Mouse (Mus musculus) liver, embryonic 14 days (tissue): ENCODE results near the gene Sparc. TPM values are rescaled to one million over a fixed set of nuclear protein-coding genes. Genes with fewer than 3 reads are reported as not detected.

Experiments used
- polyA plus RNA-seq: library from polyadenylated mRNA; depleted of rRNA; stranded (reverse); fragments of >200 nt; gene quantifications from 2 replicates; pipeline ENCODE4 v1.2.3, GENCODE M21; 2012; rRNA removed

The Sparc gene
- polyA plus RNA-seq: 58.6 and 74.5 TPM in 2 replicates

DNA sequence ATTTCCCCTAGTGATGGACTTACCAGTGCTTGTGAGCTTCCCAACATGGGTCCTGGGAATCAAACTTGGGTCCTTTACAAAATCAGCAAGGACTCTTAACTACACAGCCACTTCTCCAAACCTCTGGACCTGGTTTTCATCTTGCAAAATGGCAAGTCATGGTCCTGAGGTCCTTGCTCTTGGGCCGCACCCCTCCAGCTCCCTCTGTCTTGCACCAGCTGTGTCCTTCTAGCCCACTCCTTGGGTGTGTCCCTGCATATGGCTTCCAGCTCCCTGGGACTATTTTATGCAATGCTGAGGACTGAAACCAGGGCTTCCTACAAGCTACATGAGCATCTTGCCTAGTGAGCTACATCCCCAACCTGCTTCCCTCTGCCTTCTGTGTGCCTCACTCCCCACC lies at the start of gene Sparc:
TSS of gene Sparc (minus strand) at position 206 of the 400 bp plus-strand sequence.

GRCm38 (mm10) chr11:55469048-55469843 lies 46.3 kb upstream of the Sparc start, which contains the start of gene G3bp1:
Gene G3bp1 (plus strand): TSS chr11:55469685.

GRCm38 (mm10) chr11:55461019-55461645 lies 38.1 kb upstream of the Sparc start, which contains the start of gene Atox1:
Gene Atox1 (minus strand): TSS chr11:55461239.

Other genes starting within 250 kb of the Sparc start
- gene Slc36a2, start 238.1 kb downstream of the Sparc start, polyA plus RNA-seq: 12.2 and 14.8 TPM in 2 replicates
- gene Slc36a1, start 218.8 kb downstream of the Sparc start, polyA plus RNA-seq: 5.8 and 8.1 TPM in 2 replicates
- gene Fat2, start 86.6 kb downstream of the Sparc start, polyA plus RNA-seq: not detected in 2 replicates
- 107 and 129 TPM in 2 replicates for gene Atox1, start 38.1 kb upstream of the Sparc start, polyA plus RNA-seq
- 25.7 and 31.3 TPM in 2 replicates for gene G3bp1, start 46.5 kb upstream of the Sparc start, polyA plus RNA-seq
- gene Glra1, start 185.0 kb upstream of the Sparc start, polyA plus RNA-seq: not detected in 2 replicates